Mouse (Mus musculus) MEL-GATA-1-ER (cell line): ENCODE measurements around the gene Emp1.

Experiments
- DNase-seq: peaks from one replicate; pipeline ENCODE4 v3.0.0-alpha.2; 2012; ENCODE audit warnings: low read depth; ENCODE audit errors: extremely low read depth

Gene Emp1

DNA sequence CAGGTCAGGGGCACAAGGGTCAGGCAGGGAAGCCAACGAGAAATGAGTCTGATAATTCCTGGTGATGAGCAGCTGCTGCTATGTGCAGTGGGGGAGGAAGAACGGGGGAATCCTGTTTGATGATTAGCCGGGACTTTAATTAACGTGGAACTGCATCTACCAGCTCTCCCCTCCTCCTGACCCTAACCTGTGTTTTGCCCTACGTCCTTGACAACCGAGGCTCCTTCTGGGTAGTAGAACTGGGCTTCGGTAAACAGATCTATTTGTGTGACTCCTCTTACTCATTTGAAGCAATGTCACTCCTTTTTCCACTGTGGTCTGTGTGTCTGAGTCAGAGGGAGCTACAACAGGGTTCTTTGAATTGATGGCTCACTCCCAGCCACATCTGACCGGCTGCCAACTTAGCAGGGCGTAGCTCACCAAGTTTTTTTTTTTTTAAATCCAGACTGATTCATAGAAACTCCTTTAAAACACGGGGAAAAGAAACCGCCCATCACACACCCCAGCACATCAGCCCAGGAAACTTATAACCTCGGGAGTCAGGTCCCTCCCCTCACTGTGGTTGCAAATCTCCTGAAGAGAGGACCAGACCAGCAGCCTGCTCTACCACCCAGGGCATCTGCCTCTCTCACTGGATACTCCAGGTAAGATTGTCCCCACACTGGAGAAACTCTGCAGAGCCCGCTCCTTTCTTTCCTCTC, at the start of gene Emp1:
TSS of gene Emp1 (plus strand) at position 87 of the 701 bp plus-strand sequence.
- no peak for DNase-seq

DNA sequence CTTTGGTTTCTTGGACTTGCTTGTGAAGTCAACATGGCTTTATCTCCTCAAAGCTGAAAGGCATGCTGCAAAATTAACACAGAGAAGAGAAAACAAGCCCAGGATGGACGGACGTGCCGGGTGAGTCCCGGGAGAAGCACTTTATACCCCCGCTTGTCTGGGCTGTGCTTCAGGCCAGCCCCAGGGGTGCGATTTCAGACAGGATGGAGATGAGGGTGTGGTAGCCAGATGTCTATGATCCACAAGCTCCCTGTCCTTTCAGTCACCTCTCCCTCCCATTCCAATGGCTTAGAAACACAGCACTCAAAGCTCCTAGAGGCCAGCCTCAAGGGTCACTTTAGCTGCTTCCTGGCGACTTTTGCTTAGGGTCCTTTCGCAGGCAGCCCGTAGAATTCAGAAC, 48.4 kb upstream of the Emp1 start:
- DNase-seq = no peak

DNA sequence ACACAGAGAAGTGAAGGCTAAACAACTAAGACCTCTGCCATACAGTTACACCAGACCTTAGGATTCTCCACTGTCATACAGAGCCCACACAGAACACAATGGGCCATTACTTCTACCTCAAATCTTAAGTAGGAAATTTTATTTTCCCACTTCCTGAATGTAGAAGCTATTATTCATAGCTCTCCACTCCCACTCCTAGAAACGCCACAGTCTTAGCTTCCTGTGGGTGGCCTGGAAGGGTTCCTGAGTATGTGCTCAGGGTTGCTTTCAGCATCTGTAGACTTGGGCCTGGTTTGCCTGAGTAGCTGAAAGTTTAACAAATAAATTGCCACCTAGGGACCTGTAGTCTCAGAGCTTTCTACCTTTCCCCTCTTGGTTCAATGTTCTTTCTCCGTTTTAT, 46.2 kb upstream of the Emp1 start:
- no peak for DNase-seq

DNA sequence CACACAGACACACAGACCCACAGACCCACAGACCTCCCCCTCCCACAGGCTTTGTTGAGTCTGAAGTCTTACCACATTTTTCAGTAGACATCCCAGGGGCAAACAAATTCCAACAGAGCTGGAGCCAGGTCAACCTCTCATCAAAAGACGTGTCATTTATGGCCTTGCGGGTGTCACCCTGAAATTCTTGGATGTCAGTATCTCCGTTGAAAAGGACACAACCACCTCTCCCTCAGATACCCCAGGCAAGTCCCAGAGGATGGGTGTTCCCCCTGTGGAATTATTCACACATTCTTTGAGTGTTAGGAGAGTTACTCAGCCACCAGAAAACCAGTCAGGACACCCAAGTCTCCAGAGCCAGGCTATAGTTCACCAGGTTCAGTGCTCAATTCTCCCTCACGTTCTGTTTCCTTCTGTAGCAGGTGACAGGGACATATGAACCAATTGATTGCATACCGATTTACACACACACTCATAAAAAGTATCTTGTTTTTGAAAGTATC, 42.9 kb upstream of the Emp1 start:
- DNase-seq = no peak

DNA sequence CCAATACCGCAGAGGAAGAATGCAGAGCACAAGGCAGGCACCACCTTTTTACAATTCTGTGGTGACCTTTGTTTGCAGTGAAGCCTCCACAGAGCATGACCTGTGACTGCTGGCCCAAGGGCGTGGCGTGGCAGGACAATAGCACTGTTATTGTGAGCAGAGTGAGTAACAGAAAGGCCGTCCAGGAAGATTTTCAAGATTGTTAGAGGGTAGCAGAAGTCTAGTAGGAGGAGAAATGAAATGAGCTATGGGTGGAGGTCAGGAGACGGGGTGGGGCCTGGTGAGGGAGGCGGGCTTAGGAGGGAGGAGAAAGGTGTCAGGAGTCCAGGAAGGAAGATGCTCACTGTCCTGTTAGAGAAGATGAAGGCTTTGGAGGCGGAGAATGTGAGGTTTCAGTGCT, 39.6 kb upstream of the Emp1 start:
- no peak for DNase-seq

DNA sequence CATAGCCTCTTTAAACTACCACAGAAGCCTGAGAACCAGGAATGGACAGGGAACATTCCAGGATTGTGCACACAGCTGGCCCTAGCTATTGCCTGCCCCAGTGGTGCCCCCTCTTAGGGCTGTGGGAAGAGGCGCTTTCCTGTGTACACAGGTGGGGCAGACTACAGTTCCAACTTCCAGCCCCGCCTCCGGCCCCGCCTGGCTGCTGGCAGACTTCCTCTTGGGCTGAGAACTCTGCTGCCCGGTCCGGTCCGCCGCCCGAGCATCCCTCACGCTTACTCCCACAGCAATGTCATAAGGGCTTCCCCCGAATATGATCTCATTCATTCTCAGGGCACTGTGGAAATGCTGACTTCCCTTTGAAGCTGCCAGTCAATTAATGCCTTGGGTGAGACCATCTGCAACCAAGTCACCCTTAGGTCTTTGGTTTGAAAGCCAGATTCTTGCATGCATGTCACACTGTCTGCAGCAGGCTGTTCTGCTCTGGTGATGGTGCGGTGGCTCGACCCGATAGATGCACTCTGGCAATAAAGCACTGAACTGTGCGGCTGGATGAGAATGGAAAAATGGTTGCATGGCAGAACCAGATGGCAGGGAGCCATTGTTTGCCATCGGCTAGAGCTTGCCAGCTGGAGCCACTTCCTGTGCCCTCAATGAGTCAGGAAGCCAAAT, 38.9 kb upstream of the Emp1 start:
- no peak for DNase-seq

DNA sequence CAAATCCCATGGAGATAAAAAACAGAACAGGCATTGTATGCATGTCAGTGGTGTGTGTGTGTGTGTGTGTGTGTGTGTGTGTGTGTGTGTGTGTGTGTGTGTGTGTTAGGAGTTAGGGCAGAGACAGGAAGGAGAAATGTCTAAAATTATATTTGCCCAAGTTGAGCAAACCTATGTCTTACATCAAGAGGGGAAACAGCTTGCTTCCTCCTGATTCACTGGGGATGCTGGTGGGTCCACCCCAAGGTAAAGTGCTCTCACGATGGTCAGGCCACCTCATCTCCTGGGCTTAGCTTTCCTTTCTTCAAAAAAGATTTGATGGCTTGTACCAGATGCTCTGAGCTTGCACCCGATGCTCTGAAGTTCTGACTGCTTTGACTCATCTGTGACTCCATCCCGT, 38.2 kb upstream of the Emp1 start:
- DNase-seq = no peak

DNA sequence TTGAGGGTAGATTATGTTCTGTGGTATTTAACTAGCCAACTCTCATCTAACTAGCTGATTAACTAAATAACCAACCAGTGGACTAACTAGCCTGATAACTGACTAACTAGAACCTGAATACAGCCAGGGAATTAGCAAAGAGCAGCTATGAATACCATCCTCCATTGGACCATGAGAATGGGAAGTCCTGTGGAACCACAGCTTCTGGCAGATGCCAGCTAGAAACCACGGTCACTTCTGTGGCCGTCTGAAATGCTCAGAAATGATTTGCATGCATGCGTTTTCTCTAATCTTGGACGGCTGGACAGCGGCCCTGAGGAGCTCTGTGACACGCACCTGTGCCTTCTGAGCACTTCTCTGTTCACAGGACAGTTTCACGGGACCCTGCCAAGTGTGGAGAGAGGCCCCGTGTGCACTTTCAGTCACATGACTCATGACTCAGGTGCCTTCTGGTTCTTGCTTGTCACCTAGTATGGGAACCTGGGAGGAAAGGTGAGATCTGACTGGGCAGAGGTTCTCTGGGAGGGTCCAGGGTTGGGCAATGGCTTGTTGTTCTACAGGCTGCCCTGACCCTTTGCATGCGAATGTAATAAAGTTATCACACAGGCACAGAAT, 37.6 kb upstream of the Emp1 start:
- no peak for DNase-seq

DNA sequence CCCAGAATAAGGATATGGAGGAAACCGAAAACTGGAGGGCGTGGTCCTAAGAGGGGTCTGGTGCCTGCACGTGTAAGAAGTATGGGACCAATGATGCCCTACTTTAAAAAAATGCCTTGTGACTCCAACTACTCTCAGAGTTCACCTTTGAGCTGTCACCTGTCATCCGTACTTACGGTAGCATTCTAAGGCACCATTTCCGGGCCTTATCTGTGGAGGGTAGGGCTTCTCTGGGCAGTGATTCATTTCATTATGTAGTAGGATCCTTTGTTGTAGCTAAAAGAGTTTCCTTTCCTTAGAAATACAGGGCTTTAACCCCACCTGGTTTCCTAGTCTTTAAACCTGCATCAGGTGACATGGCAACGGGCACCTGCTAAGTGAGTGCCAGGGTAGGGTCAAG, 35.5 kb upstream of the Emp1 start:
- no peak for DNase-seq

DNA sequence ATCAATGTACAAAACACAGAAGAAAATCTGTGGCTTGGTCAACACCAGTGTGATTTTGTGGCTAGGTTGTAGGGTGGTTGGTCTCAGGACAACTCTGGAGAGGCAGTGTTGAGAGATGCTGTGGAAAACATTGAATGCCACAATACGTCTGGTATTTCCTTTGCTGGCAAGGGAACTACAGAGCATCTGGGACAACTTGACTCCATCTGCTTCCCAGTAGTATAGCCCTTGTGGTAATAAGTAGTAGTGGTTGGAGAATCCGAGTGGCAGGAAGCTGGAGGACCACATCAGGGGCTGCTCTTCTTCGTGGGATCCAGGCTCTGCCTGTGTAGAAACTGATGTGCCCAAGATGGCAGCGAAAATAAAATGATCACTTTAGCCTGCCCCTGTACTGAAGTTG, 30.4 kb upstream of the Emp1 start:
- DNase-seq = no peak

DNA sequence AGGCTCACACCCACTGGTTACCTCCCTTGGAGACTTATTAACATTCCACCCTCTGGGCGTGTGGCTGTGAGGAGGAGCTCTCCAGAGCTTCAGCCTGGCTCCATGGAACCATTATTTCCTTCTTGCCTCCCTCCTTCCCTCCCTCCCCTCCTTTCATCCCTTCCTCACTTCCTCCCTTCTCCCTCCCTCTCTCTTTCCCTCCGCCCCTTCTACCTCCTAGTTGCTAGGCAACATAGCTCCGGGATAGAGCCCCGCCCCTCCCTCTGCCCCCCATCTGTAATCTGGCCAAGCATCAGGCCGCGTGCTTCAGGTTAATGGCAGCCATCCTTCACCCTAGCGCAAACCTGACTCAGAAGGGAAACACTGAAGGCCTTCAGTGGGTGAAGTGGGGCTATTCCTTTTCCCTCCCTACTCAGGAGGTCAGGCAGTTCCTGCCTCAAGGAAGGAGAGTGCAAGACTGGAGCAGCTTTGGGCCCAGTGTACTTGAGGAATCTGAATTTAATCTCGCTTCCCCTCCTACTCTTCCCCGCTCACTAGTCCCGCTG, 29.5 kb upstream of the Emp1 start:
- no peak for DNase-seq

DNA sequence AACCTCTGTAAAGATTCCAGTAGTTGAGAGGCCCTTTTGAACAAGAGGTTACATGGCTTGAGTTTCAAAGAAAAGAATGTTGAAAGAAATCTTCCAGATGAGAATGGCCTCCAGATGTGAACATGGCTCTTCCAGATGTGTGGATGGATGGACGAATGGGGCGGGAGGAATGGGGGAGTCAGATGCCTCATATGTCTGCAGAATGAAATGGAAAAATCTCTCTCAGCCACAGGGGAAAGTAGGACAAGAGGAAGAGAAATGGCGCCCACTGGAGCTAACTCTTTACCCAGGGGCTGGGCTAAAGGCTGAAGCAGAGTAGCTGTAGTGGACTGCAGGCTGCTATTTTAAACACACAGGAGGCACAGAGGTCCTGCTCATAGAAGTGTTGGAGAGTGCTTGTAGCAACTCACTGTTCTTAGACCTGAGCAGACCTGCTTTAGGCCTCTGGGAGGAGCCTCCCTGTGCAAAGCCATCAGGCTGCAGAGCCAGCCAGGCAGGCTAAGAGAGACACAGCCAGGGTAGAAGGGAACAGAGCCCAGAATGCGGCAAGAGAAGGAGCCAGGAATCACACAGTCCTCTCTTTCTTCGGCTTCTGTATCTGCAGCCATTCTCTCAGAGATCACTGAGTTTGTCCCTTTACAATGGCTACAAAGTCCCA, 28.2 kb upstream of the Emp1 start:
- DNase-seq = no peak

DNA sequence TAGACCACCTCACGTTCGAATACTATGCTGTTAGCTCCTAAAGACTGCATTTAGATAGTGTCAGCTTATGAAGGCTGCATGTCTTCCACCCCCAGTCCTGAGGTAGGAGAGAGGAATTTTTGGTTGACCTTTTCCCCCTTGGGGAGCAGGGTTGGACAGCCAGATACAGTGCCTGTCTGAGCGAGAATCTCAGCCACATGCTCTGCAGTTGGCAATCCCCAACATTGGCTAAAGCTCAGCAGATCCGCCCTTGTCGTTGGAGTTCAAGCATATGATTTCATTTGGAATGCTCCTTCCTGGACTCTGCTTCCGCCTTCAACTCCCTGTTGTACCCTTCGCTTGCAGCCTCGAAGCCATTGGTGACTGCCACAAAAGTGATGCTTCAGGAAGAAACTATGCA, 26.0 kb upstream of the Emp1 start:
- DNase-seq = no peak

DNA sequence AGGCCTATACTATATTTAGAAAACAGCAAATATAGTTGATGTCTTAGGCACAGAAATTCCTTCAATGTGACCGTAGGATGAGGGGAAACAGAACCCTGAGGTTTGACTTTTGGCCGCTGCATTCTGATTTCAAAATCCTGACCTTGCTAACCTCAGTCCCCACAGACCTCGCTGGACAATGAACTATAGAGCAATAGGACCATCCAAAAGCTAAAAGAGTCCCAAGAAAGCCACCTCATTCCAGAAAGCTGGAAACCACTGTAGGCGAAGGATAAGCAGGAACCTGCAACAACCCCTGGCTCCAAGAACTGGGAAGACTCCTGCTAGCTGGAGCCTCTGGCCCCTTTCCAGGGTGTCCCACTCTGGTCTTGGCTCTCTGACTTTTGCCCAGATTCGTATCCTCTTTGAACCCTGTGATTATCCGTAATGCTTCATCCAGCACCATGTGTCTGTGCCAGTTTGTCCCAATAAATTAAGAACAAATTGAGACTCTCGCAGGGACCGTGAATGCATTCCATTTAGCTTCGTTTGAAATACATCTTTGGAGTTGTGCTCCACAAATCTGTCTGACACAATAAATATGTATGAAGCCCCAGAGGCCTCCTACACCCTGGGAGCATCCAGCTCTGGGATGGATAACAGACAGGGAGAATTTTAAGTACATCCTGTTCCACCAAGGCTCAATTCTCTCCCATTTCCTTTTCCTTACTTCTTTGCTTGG, 21.8 kb upstream of the Emp1 start:
- DNase-seq = no peak

DNA sequence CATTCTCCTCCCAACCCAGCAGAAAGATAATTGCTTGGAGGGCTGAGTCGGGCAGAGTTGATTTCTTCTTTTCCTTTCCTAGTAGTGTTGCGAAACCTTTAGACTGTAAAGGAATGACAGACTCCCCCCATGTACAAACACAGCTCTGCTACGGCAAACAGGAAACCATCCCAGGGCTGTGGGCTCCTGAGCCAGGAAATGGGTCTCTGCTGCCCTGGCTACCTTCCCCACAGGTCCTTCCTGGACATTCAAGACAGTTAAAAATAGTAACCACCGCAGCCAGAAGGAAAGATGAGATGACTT, 21.3 kb upstream of the Emp1 start:
- no peak for DNase-seq

DNA sequence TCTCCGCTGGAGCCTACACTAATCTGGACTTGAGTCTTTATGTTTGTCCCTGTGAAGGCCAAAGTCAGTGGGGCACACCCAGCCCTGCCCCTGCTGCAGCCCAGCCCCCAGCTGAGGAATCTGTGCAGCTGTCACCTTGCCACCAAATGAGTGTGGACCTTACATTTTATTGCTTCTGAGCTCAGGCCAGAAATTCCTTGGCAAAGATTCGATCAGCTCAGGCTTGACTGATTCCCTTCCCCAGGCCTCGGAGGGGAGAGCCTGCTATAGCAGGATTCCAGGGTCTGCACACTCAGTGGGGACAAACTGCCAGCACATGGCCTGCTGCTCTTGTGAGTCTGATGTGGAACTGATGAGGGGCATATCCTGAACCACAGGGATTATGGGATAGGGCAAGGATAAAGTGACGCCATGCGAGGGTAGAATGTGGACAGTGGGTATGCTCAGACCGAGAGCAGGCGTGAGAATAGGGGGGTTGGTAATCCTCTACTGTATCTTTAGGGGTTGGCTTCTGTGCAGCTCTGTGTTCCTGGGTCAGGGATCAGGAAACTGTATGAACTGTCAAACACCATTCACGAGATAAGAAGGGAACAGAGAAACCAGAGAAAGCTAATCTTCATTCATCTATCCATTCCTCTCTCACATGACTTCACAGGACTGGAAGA, 10.6 kb upstream of the Emp1 start:
- DNase-seq = no peak

DNA sequence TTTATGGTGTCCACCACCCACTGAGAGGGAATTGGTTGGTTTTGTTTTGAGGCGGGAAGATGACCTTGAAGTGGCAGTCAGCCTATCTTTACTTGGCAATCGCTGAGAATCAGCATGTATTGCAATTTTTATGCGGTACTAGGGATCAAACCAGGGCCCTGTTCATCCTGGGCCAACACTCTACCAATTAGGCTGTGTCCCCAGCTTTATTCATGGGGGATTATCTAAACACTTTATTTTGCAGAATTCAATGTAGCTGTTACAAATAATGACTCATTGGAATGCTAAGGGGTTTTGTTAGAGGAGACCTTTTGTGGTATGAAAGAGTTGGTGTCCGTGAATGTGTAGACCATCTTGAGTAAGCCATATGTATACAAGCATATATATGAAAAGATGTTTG, 9.8 kb upstream of the Emp1 start:
- no peak for DNase-seq

DNA sequence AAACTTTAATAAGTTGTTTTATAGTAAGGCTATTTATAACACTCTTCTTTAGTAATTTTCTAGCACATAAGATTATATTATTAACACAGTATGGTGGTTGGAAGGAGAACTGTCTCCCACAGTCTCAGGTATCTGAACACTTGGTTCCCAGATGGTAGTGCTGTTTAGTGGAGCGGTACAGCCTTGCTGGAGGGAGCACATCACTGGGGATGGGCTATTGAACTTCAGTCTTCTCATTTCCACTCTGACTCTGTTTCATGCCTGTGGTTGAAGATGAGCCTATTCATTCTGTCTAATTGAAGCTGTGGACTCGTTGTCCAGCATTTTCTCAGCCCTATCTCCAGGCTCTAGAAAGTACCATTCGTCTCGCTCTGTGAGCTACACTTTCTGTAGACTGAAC, 7.4 kb upstream of the Emp1 start:
- DNase-seq = no peak

DNA sequence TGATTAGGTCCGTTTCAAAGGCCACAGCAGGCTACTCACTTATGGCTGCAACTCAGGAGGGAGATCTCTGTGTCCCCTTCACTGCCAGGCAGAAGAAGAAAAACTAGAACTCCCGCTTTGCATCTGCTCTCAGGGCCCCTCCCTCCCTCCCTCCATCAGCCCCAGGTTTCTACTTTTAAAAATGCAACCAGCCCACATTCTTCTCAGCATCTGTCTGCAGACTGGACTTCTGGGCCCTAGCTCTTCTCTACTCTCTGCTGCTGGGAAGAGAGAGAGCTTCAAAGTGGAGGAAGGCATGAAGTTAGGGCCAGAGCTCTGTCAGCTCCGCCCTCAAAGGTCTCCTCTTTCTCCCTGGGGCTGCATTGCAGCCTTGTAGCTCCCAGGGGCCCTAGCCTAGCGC, 2.0 kb upstream of the Emp1 start:
- no peak for DNase-seq

DNA sequence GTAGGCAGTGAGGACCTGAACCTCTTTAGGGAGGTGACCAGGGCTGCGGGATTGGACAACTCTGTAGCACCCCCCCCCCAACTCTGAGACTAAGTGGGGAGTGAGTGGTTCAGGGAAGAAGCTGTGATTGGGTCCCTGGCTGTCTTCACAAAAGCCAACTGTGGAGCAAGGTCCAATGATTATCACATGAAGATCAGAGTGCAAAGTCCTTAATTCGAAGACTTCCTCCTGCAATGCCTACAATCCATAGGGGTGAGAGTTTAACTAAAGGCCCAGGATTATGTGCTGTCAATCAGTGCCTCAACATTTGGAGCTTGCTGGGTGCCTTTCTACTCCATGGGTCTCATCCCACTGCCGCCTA, 267 bp upstream of the Emp1 start:
- DNase-seq = no peak
